Mouse (Mus musculus): ENCODE measurements around the gene Gm10801.
"Not testable (repeated sequence)": the region's sequence is repeated elsewhere in the genome, so short reads cannot be mapped to it uniquely, and the experiment has no call there.

DNA sequence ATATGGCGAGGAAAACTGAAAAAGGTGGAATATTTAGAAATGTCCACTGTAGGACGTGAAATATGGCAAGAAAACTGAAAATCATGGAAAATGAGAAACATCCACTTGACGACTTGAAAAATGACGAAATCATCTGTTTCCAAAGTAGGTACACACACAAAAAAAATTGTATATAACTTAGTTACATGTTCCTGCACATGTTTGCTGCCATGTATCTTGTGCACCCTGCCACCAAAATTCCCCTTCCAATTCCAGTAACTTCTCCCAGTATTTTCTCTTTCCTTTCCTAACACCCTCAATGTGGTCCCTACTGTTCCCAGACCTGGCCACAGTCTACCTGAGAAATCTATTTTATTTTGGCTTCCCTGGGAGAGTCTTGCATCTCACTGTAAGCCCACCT is 5.2 kb downstream of the Gm10801 start, which contains the start of gene Gm10800:
- TF ChIP-seq CTCF (IDR thresholded peaks at IDR 0.05; ENCODE audit: borderline replicate concordance, control insufficient read depth, extremely low read depth, insufficient read depth, low read length, poor library complexity); POLR2A (IDR thresholded peaks at IDR 0.05; ENCODE audit: control insufficient read depth, extremely low read depth, insufficient read depth, low read length, poor library complexity): not testable (repeated sequence)

Measured in thymus, adult 2 months (tissue).